20 mouse cellular contexts compared by ENCODE assay signal in genomic region chr8:128476206-128476605, GRCm38 (mm10).
DNase-seq lines count a peak whose midpoint lies in the region; ATAC-seq lines count a peak whose summit lies in the region.
"Had no signal": no experiment of that assay in that cellular context is flagged by ENCODE, and none has a peak within 500 bp of the region (broad histone marks: within the 10 kb centered on the region; RNA-seq: fewer than 3 reads in every experiment).

No protein-coding gene starts in this region.

- no peak overlapping the region for H3K9ac ChIP-seq in forebrain, embryonic 14.5 days (ENCODE audit: low read length)
- H3K9ac ChIP-seq in forebrain, embryonic 16.5 days (replicated peaks; ENCODE audit: low read depth, low read length), result no peak overlapping the region
- H3K9ac ChIP-seq in kidney, embryonic 16.5 days (replicated peaks; ENCODE audit: low read length), result no peak overlapping the region
- H3K9ac ChIP-seq: forebrain, embryonic 13.5 days; heart, embryonic 13.5 days; intestine, embryonic 15.5 days; kidney, embryonic 15.5 days; limb, embryonic 12.5 days had no signal

- 47% methylated on average over 1 of the region's 1 CpGs for WGBS in forebrain, embryonic 14.5 days
- WGBS in forebrain, embryonic 16.5 days, result 47% methylated on average over 1 of the region's 1 CpGs
- WGBS in kidney, embryonic 16.5 days, result 48% methylated on average over 1 of the region's 1 CpGs

- peaks cover 11% of the 10 kb centered on the region; the same call in 1 of the 2 replicates for H3K36me3 ChIP-seq in forebrain, embryonic 14.5 days (ENCODE audit: control insufficient read depth, insufficient read depth, low read length)
- no peaks in the 10 kb centered on the region; the same call in 1 of the 2 replicates for H3K36me3 ChIP-seq in forebrain, embryonic 16.5 days (ENCODE audit: control insufficient read depth, insufficient read depth)
- peaks cover 33% of the 10 kb centered on the region for H3K36me3 ChIP-seq in kidney, embryonic 16.5 days (ENCODE audit: insufficient read depth, low read length)
- H3K36me3 ChIP-seq: intestine, embryonic 15.5 days had no signal

- intact Hi-C loops in left cerebral cortex, postnatal 4 days (cut with DNase I), result no loop called here
- intact Hi-C loops in left cerebral cortex, postnatal 25 days (cut with DNase I), result no loop called here

- H3K4me2 ChIP-seq in forebrain, embryonic 14.5 days (ENCODE audit: low read length), result no peak overlapping the region
- H3K4me2 ChIP-seq in forebrain, embryonic 16.5 days (ENCODE audit: low read length), result no peak overlapping the region
- H3K4me2 ChIP-seq in kidney, embryonic 16.5 days (replicated peaks; ENCODE audit: low read depth, low read length), result no peak overlapping the region
- H3K4me2 ChIP-seq: forebrain, embryonic 13.5 days; heart, embryonic 13.5 days; intestine, embryonic 15.5 days; kidney, embryonic 15.5 days; limb, embryonic 12.5 days had no signal

- no peak for ATAC-seq in forebrain, embryonic 14.5 days
- no peak for ATAC-seq in forebrain, embryonic 16.5 days
- no peak for ATAC-seq in kidney, embryonic 16.5 days (ENCODE audit: low FRiP score, low TSS enrichment)
- ATAC-seq: forebrain, embryonic 13.5 days; intestine, embryonic 15.5 days had no signal

- H3K9me3 ChIP-seq in forebrain, embryonic 14.5 days (replicated peaks; ENCODE audit: control insufficient read depth, low read length), result no peaks in the 10 kb centered on the region
- no peaks in the 10 kb centered on the region for H3K9me3 ChIP-seq in forebrain, embryonic 16.5 days (ENCODE audit: control insufficient read depth, low read length)
- H3K9me3 ChIP-seq in kidney, embryonic 16.5 days (ENCODE audit: low read length), result no peaks in the 10 kb centered on the region
- H3K9me3 ChIP-seq: embryonic facial prominence, embryonic 10.5 days; forebrain, embryonic 13.5 days; heart, embryonic 13.5 days; intestine, embryonic 15.5 days; kidney, embryonic 15.5 days; limb, embryonic 12.5 days; megakaryocyte, embryonic 14.5 days had no signal

- H3K27ac ChIP-seq in forebrain, embryonic 14.5 days (ENCODE audit: low read depth, low read length), result no peak overlapping the region
- H3K27ac ChIP-seq in forebrain, embryonic 16.5 days (ENCODE audit: low read length), result no peak overlapping the region
- H3K27ac ChIP-seq in kidney, embryonic 16.5 days (ENCODE audit: low read length), result no peak overlapping the region
- H3K27ac ChIP-seq: embryonic facial prominence, embryonic 10.5 days; forebrain, embryonic 13.5 days; gastrocnemius, adult 2 months; heart, embryonic 13.5 days; intestine, embryonic 15.5 days; kidney, embryonic 15.5 days; left cerebral cortex, adult 2 months; limb, embryonic 12.5 days had no signal

- no peaks in the 10 kb centered on the region for H3K4me1 ChIP-seq in forebrain, embryonic 14.5 days (ENCODE audit: control insufficient read depth, insufficient read depth, low read length)
- H3K4me1 ChIP-seq in forebrain, embryonic 16.5 days (replicated peaks; ENCODE audit: control insufficient read depth, insufficient read depth, low read length), result no peaks in the 10 kb centered on the region
- H3K4me1 ChIP-seq in kidney, embryonic 16.5 days (ENCODE audit: insufficient read depth, low read length), result 0 out of 2 replicates have a peak, but pooled peaks cover 4% of the 10 kb centered on the region

- H3K4me3 ChIP-seq in forebrain, embryonic 14.5 days (ENCODE audit: low read depth, low read length), result no peak overlapping the region
- no peak overlapping the region for H3K4me3 ChIP-seq in forebrain, embryonic 16.5 days (replicated peaks; ENCODE audit: low read length)
- no peak overlapping the region for H3K4me3 ChIP-seq in kidney, embryonic 16.5 days (ENCODE audit: low read length)
- H3K4me3 ChIP-seq: embryonic facial prominence, embryonic 10.5 days; forebrain, embryonic 13.5 days; gastrocnemius, adult 2 months; heart, embryonic 13.5 days; intestine, embryonic 15.5 days; kidney, embryonic 15.5 days; left cerebral cortex, adult 2 months; limb, embryonic 12.5 days; megakaryocyte, embryonic 14.5 days had no signal

- H3K27me3 ChIP-seq in forebrain, embryonic 14.5 days (replicated peaks; ENCODE audit: control insufficient read depth, insufficient read depth, low read length), result no peaks in the 10 kb centered on the region
- H3K27me3 ChIP-seq in forebrain, embryonic 16.5 days (replicated peaks; ENCODE audit: control insufficient read depth, insufficient read depth, low read length), result no peaks in the 10 kb centered on the region
- H3K27me3 ChIP-seq in kidney, embryonic 16.5 days (ENCODE audit: insufficient read depth, low read length), result no peaks in the 10 kb centered on the region
- H3K27me3 ChIP-seq: forebrain, embryonic 13.5 days; heart, embryonic 13.5 days; intestine, embryonic 15.5 days; kidney, embryonic 15.5 days; limb, embryonic 12.5 days had no signal

- DNase-seq in forebrain, embryonic 14.5 days (ENCODE audit: low spot score), result peak; percentile 46
- DNase-seq in left cerebral cortex, postnatal 4 days, result peak; percentile 43
- DNase-seq in left cerebral cortex, postnatal 25 days (ENCODE audit: low spot score in 2 of 2), result no peak
- peak; percentile 28 for DNase-seq in right cerebral cortex, postnatal 14 days
- DNase-seq in right cerebral cortex, adult 2 months (ENCODE audit: low spot score in 2 of 2), result no peak
- DNase-seq: B cell, adult 2 months; gastrocnemius, adult 2 months; heart, postnatal 4 days; lung, postnatal 14 days; thymus, postnatal 36 days had no signal

Comparison
In these comparisons a context has a peak if more than half of its experiments do, and no peak if none do; other contexts are left out.
1. DNase-seq: peak in forebrain, embryonic 14.5 days (single experiment), left cerebral cortex, postnatal 4 days (single experiment) and right cerebral cortex, postnatal 14 days (single experiment); none in left cerebral cortex, postnatal 25 days (0 of 2) and right cerebral cortex, adult 2 months (0 of 2).